ENCODE assay signal across 28 mouse cellular contexts in genomic region chr14:47083838-47084237, GRCm38 (mm10).
DNase-seq lines count a peak whose midpoint lies in the region; ATAC-seq and TF ChIP-seq lines count a peak whose summit lies in the region.
"Had no signal": no experiment of that assay in that cellular context is flagged by ENCODE, and none has a peak within 500 bp of the region (broad histone marks: within the 10 kb centered on the region; RNA-seq: fewer than 3 reads in every experiment).

No protein-coding gene starts in this region.

- H3K9ac ChIP-seq in CH12.LX (ENCODE audit: insufficient read depth, low read depth) = no peak overlapping the region
- H3K9ac ChIP-seq in heart, embryonic 16.5 days (ENCODE audit: low read length) = peak overlapping the region; percentile 45
- H3K9ac ChIP-seq: embryonic facial prominence, embryonic 13.5 days; limb, embryonic 13.5 days; liver, embryonic 12.5 days; neural tube, embryonic 15.5 days; stomach, embryonic 15.5 days had no signal

- H3K36me3 ChIP-seq in heart, embryonic 10.5 days = peaks cover 20% of the 10 kb centered on the region; the same call in 1 of the 2 replicates
- no peaks in the 10 kb centered on the region for H3K36me3 ChIP-seq in CH12.LX (replicated peaks in 1 of 2; ENCODE audit: control insufficient read depth in 1 of 2, insufficient read depth in 1 of 2, low read length in 1 of 2)
- peaks cover 7% of the 10 kb centered on the region; the same call in 1 of the 2 replicates for H3K36me3 ChIP-seq in heart, embryonic 16.5 days (ENCODE audit: control insufficient read depth, insufficient read depth)
- H3K36me3 ChIP-seq: hindbrain, embryonic 10.5 days; liver, embryonic 12.5 days; neural tube, embryonic 15.5 days; stomach, embryonic 15.5 days had no signal

- no peak for TF ChIP-seq POLR2A in CH12.LX (IDR thresholded peaks at IDR 0.05; ENCODE audit: low read depth, low read length)

- TF ChIP-seq EP300 in CH12.LX (IDR thresholded peaks at IDR 0.05; ENCODE audit: low read length) = no peak

- dilution Hi-C loops in CH12.LX (cut with MboI; ENCODE audit: extremely low pct_ligation_motif_present, extremely low pct_unique_long_range_greater_than_20kb, low sequenced_read_pairs) = no loop called here

- WGBS in heart, embryonic 10.5 days = 41% methylated on average over 6 of the region's 6 CpGs
- 35% methylated on average over 6 of the region's 6 CpGs for WGBS in heart, embryonic 16.5 days

- TF ChIP-seq CTCF in CH12.LX (conservative IDR thresholded peaks at IDR 0.05 in 1 of 2, IDR thresholded peaks at IDR 0.05 in 1 of 2; ENCODE audit: low read depth in 2 of 2, low read length in 2 of 2) = no peak

- no peaks in the 10 kb centered on the region for H3K27me3 ChIP-seq in heart, embryonic 10.5 days (ENCODE audit: insufficient read depth, poor library complexity, severe bottlenecking)
- H3K27me3 ChIP-seq in CH12.LX (replicated peaks) = no peaks in the 10 kb centered on the region
- no peaks in the 10 kb centered on the region for H3K27me3 ChIP-seq in heart, embryonic 16.5 days (ENCODE audit: control insufficient read depth, insufficient read depth, low read length)
- H3K27me3 ChIP-seq: embryonic facial prominence, embryonic 13.5 days; limb, embryonic 13.5 days; neural tube, embryonic 15.5 days; stomach, embryonic 15.5 days had no signal

- no peaks in the 10 kb centered on the region for H3K79me2 ChIP-seq in CH12.LX (replicated peaks; ENCODE audit: control insufficient read depth, extremely low read depth, insufficient read depth, poor library complexity, severe bottlenecking)

- intact Hi-C loops in heart, postnatal 36 days (cut with DNase I) = no loop called here

- peaks cover 54% of the 10 kb centered on the region for H3K4me1 ChIP-seq in heart, embryonic 10.5 days
- H3K4me1 ChIP-seq in CH12.LX (ENCODE audit: control insufficient read depth in 1 of 2, insufficient read depth in 2 of 2) = peaks cover 7 to 51% of the 10 kb centered on the region in 2 experiments
- peaks cover 43% of the 10 kb centered on the region for H3K4me1 ChIP-seq in heart, embryonic 16.5 days (ENCODE audit: control insufficient read depth, insufficient read depth, low read length)

- H3K4me2 ChIP-seq in CH12.LX (ENCODE audit: insufficient read depth, low read depth, poor library complexity, severe bottlenecking) = peak overlapping the region; percentile 30; the same call in 1 of the 2 replicates
- peak overlapping the region; percentile 52 for H3K4me2 ChIP-seq in heart, embryonic 16.5 days (ENCODE audit: low read depth, low read length)
- H3K4me2 ChIP-seq: embryonic facial prominence, embryonic 13.5 days; limb, embryonic 13.5 days; liver, embryonic 12.5 days; neural tube, embryonic 15.5 days; stomach, embryonic 15.5 days had no signal

- in situ Hi-C loops in CH12.LX (cut with MboI; ENCODE audit: low pct_ligation_motif_present, low pct_unique_long_range_greater_than_20kb, low sequenced_read_pairs) = no loop called here

- ATAC-seq in heart, embryonic 16.5 days (replicated peaks; ENCODE audit: extremely low read depth, insufficient read depth, low FRiP score) = peak; percentile 69
- ATAC-seq: forebrain, embryonic 14.5 days; inflammation-experienced regulatory T-cells, adult 6 months; liver, embryonic 12.5 days had no signal

- H3K27ac ChIP-seq in heart, embryonic 10.5 days = peak overlapping the region; percentile 74
- no peak overlapping the region for H3K27ac ChIP-seq in CH12.LX (ENCODE audit: insufficient read depth, low read depth)
- H3K27ac ChIP-seq in heart, embryonic 16.5 days (ENCODE audit: low read length) = peak overlapping the region; percentile 94
- H3K27ac ChIP-seq: embryonic facial prominence, embryonic 13.5 days; hindbrain, embryonic 10.5 days; limb, embryonic 13.5 days; liver, embryonic 12.5 days; stomach, embryonic 15.5 days had no signal

- H3K4me3 ChIP-seq in heart, embryonic 10.5 days = no peak overlapping the region
- H3K4me3 ChIP-seq in CH12.LX (replicated peaks in 1 of 3; ENCODE audit: low read depth in 2 of 3, low read length in 2 of 3, poor library complexity in 1 of 3) = no peak overlapping the region
- peak overlapping the region; percentile 11 for H3K4me3 ChIP-seq in heart, embryonic 16.5 days (ENCODE audit: low read length)
- H3K4me3 ChIP-seq: embryonic facial prominence, embryonic 13.5 days; erythroblast, embryonic 14.5 days; hindbrain, embryonic 10.5 days; limb, embryonic 13.5 days; liver, embryonic 12.5 days; neural tube, embryonic 15.5 days; stomach, embryonic 15.5 days had no signal

- H3K9me3 ChIP-seq in heart, embryonic 10.5 days = no peaks in the 10 kb centered on the region
- H3K9me3 ChIP-seq in CH12.LX (replicated peaks; ENCODE audit: low read length) = no peaks in the 10 kb centered on the region
- H3K9me3 ChIP-seq in heart, embryonic 16.5 days (replicated peaks; ENCODE audit: control insufficient read depth, low read length) = no peaks in the 10 kb centered on the region
- H3K9me3 ChIP-seq: embryonic facial prominence, embryonic 13.5 days; hindbrain, embryonic 10.5 days; limb, embryonic 13.5 days; liver, embryonic 12.5 days; neural tube, embryonic 15.5 days; stomach, embryonic 15.5 days had no signal

- no peak for DNase-seq in heart, embryonic 10.5 days (ENCODE audit: low spot score)
- no peak for DNase-seq in heart, postnatal 36 days
- no peak for DNase-seq in CH12.LX (ENCODE audit: extremely low read depth)
- peak; percentile 12 for DNase-seq in brain, adult 2 months (ENCODE audit: low read depth, low spot score)
- DNase-seq in thymus, postnatal 4 days = no peak
- no peak for DNase-seq in yolk sac, embryonic 10.5 days (ENCODE audit: low spot score)
- DNase-seq: adrenal gland, postnatal 14 days; cerebellum, adult 8-10 months; cerebellum, postnatal 36 days; embryo, embryonic 11 days; gastrocnemius, postnatal 14 days; kidney, adult 18-20 months; kidney, postnatal 4 days; lung, adult 18-20 months; lung, postnatal 14 days; right cerebral cortex, adult 18-20 months; right cerebral cortex, postnatal 4 days; thymus, postnatal 25 days had no signal

- no peak for TF ChIP-seq RAD21 in CH12.LX (IDR thresholded peaks at IDR 0.05; ENCODE audit: low read depth, low read length)

TF ChIP-seq in CH12.LX, 34 proteins besides CTCF, POLR2A, EP300 and RAD21:
- TF ChIP-seq MAFK (IDR thresholded peaks at IDR 0.05; ENCODE audit: insufficient replicate concordance, low read length) = no peak
- TF ChIP-seq MEF2A (IDR thresholded peaks at IDR 0.05; ENCODE audit: borderline replicate concordance, low read depth, low read length) = 0 out of 2 replicates have a peak, but pooled peaks have one; percentile 14
